Mouse (Mus musculus) embryonic facial prominence, embryonic 13.5 days (tissue): Measurements from ENCODE around the gene Dnajc9. TPM values are rescaled to one million over a fixed set of nuclear protein-coding genes. Genes with fewer than 3 reads are reported as not detected.

Source experiments
- ATAC-seq: fragments of 200-750 bp; cut with Nextera tagmentation; 2 replicates; pipeline ENCODE4 v1.8.0; 2017; ENCODE audit warnings: low read depth; ENCODE audit not compliant: insufficient number of reproducible peaks, insufficient read depth, low FRiP score, low TSS enrichment
- H3K27ac ChIP-seq: fragments of 300-500 bp; sonication (generic); 2 replicates; pipeline ENCODE4 v1.5.1; 2015; ENCODE audit warnings: moderate library complexity, mild to moderate bottlenecking, inconsistent platforms
- H3K27me3 ChIP-seq: fragments of 300-500 bp; sonication (generic); 2 replicates; pipeline ENCODE4 v1.6.1; 2015; ENCODE audit warnings: mild to moderate bottlenecking, inconsistent platforms
- H3K36me3 ChIP-seq: fragments of 300-500 bp; sonication (generic); 2 replicates; pipeline ENCODE4 v1.6.1; 2015; ENCODE audit warnings: mild to moderate bottlenecking, inconsistent platforms
- H3K4me1 ChIP-seq: fragments of 300-500 bp; sonication (generic); 2 replicates; pipeline ENCODE4 v1.6.1; 2015; ENCODE audit warnings: inconsistent platforms
- H3K4me2 ChIP-seq: fragments of 300-500 bp; sonication (generic); 2 replicates; pipeline ENCODE4 v1.6.1; 2015; ENCODE audit warnings: moderate library complexity, mild to moderate bottlenecking, inconsistent platforms
- H3K4me3 ChIP-seq: fragments of 300-500 bp; sonication (generic); 2 replicates; pipeline ENCODE4 v1.5.1; 2015; ENCODE audit warnings: mild to moderate bottlenecking, inconsistent platforms
- H3K9ac ChIP-seq: fragments of 300-500 bp; sonication (generic); 2 replicates; pipeline ENCODE4 v1.6.1; 2015; ENCODE audit warnings: mild to moderate bottlenecking, inconsistent platforms
- H3K9me3 ChIP-seq: fragments of 300-500 bp; sonication (generic); 2 replicates; pipeline ENCODE4 v1.6.1; 2016; ENCODE audit warnings: inconsistent platforms
- WGBS: fragments of 180-500 bp; shearing (Covaris S2); methylation state at CpG from one replicate; pipeline ENCODE4 v1.1.7; 2015; ENCODE audit warnings: mixed read lengths; 5-methylcytosine and 5-hydroxymethylcytosine counted together
- polyA plus RNA-seq: library from polyadenylated mRNA; unstranded; fragments of >200 nt; fragmentation: Nextera tagmentation; extraction: Ambion mirVana; gene quantifications from 2 replicates; pipeline ENCODE4 v1.2.1, GENCODE M21; 2015

Gene Dnajc9
- polyA plus RNA-seq: 239 and 265 TPM in 2 replicates

DNA sequence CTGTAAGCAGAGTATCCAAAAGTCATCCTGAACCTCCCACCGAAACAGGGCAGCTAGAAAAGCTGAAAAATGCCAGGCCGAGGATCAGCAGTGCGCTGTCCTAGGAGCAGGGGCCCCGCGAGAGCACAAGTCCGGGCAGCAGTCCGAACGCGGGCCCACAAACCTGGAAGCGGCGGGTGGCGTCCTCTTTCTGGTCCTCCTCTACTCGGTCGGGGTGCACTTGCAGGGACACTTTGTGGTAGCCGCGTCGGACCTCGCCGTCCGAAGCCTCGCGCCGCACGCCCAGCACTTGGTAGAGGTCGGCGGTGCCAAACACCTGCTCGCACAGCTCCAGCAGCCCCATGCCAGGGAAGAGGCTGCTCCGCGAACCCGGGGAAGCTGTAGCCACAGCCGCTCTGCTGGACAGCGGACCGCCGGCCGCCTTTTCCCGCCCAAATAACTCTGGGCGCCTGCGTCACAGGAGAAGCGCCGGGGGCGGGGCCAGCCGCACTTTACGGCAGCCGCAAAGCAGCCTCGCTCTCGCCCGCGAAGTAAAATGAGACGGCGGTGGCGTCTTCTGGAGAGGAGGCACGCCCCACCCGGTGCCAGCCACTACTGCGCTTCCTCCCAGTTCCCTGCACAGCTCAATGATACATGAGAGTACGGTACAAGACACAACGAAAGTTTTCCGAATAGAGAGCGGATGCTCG lies at the start of gene Dnajc9:
TSS of gene Dnajc9 (minus strand) at position 470 of the 689 bp plus-strand sequence.
- WGBS: under 1% methylated on average over 59 of the region's 59 CpGs

GRCm38 (mm10) chr14:20436976-20437375 lies 48.3 kb upstream of the Dnajc9 start:
- Histone ChIP-seq H3K4me2 (no peak overlapping the region), H3K4me1 (no peaks in the 10 kb centered on the region), H3K9me3 (no peaks in the 10 kb centered on the region), H3K36me3 (no peaks in the 10 kb centered on the region), H3K9ac (no peak overlapping the region), H3K4me3 (no peak overlapping the region), H3K27me3 (no peaks in the 10 kb centered on the region), H3K27ac (no peak overlapping the region)
- 72% methylated on average over 6 of the region's 6 CpGs for WGBS
- no peak for ATAC-seq

More for the DNA sequence above, at the start of gene Dnajc9:
- H3K4me3 ChIP-seq: peak within 1 kb of the TSS; percentile 85
- peak; percentile 69 for ATAC-seq
- peak within 1 kb of the TSS; percentile 90 for H3K9ac ChIP-seq
- peaks cover 41% of the 10 kb centered on the region for H3K36me3 ChIP-seq
- H3K9me3 ChIP-seq: no peaks in the 10 kb centered on the region
- H3K27me3 ChIP-seq: no peaks in the 10 kb centered on the region
- peak within 1 kb of the TSS; percentile 80 for H3K4me2 ChIP-seq
- H3K4me1 ChIP-seq: peaks cover 29% of the 10 kb centered on the region
- H3K27ac ChIP-seq: peak within 1 kb of the TSS; percentile 90

DNA sequence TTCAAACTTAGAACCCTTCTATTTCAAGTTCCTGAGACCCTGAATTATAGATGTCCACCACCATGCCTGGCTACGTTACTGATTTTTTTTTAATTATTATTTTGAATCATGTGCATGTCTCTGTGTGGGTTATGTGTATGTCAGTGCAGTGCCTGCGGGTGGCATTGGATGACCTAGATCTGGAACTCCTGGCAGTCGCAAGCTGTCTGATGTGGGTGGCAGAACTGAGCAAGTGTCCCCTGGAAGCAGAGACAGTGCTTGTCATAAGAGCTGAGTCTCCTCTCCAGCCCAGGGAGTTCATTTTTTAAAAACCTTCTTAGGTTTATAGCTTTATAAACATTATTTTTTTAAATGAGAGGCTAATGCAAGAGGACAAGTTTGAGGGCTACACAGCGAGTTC lies 43.7 kb upstream of the Dnajc9 start:
- Histone ChIP-seq H3K4me1 (no peaks in the 10 kb centered on the region), H3K36me3 (no peaks in the 10 kb centered on the region), H3K27me3 (no peaks in the 10 kb centered on the region), H3K9ac (no peak overlapping the region), H3K4me3 (no peak overlapping the region), H3K4me2 (no peak overlapping the region), H3K9me3 (no peaks in the 10 kb centered on the region), H3K27ac (peak overlapping the region; percentile 14; the same call in 1 of the 2 replicates)
- 83% methylated on average over 4 of the region's 4 CpGs for WGBS
- no peak for ATAC-seq

DNA sequence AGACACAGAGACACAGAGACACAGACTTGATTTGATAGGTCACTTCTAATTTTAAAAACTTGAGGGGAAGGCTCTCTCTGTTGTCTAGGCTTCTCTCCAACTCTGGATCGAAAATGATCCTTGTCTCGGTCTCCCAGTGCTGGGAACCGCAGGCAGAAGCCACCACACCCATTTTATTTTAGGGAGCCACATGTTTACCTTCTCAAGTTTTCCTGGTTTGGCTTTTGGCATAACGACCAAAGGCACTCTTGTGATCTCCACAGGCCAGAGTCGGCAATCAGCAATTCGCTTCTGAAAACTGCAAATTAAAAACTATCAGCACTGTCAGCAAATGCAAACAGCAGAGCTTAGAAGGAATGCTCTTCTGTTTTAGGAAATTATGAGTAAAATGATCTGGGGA lies 43.0 kb upstream of the Dnajc9 start:
- Histone ChIP-seq H3K4me3 (no peak overlapping the region), H3K4me2 (no peak overlapping the region), H3K9me3 (no peaks in the 10 kb centered on the region), H3K9ac (no peak overlapping the region), H3K36me3 (no peaks in the 10 kb centered on the region), H3K27ac (peak overlapping the region; percentile 14; the same call in 1 of the 2 replicates), H3K4me1 (no peaks in the 10 kb centered on the region), H3K27me3 (no peaks in the 10 kb centered on the region)
- WGBS: 49% methylated on average over 6 of the region's 6 CpGs
- no peak for ATAC-seq

DNA sequence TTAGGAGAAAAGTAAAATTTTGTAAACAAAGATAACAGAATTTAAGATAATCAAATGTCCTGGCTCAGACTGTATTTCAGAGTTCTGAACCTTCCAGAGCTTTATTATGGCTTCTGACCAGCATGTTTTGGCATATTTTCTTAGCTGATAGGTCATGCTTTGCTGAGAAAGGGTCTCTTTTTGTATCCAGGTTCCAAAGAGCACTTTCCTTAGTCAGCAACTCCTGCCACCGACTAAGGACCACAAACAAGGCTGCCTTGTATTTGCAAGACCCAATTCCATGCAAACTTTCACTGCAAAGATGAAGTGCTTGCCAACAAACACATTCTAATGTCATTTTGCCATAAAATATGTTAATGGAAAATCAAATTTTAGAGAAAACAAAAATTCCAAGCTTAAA lies 41.1 kb upstream of the Dnajc9 start:
- 55% methylated on average over 1 of the region's 1 CpGs for WGBS
- Histone ChIP-seq H3K9ac (no peak overlapping the region), H3K4me1 (no peaks in the 10 kb centered on the region), H3K36me3 (no peaks in the 10 kb centered on the region), H3K27me3 (no peaks in the 10 kb centered on the region), H3K4me2 (no peak overlapping the region), H3K9me3 (no peaks in the 10 kb centered on the region), H3K4me3 (no peak overlapping the region), H3K27ac (no peak overlapping the region)
- no peak for ATAC-seq

- no peak overlapping the region for H3K27ac ChIP-seq
- H3K27me3 ChIP-seq: no peaks in the 10 kb centered on the region
- 30% methylated on average over 1 of the region's 1 CpGs for WGBS
- no peak overlapping the region for H3K4me2 ChIP-seq
- no peak overlapping the region for H3K9ac ChIP-seq
- H3K4me1 ChIP-seq: no peaks in the 10 kb centered on the region
- no peak overlapping the region for H3K4me3 ChIP-seq
- no peak for ATAC-seq
- no peaks in the 10 kb centered on the region for H3K36me3 ChIP-seq
- no peaks in the 10 kb centered on the region for H3K9me3 ChIP-seq
These were observed 39.9 kb upstream of the Dnajc9 start for GRCm38 (mm10) chr14:20428593-20428992.

GRCm38 (mm10) chr14:20423046-20423445 lies 34.3 kb upstream of the Dnajc9 start:
- no peak overlapping the region for H3K9ac ChIP-seq
- 85% methylated on average over 6 of the region's 6 CpGs for WGBS

GRCm38 (mm10) chr14:20422257-20422656 lies 33.5 kb upstream of the Dnajc9 start:
- Histone ChIP-seq H3K9ac (no peak overlapping the region), H3K4me1 (no peaks in the 10 kb centered on the region), H3K9me3 (no peaks in the 10 kb centered on the region), H3K4me3 (no peak overlapping the region), H3K36me3 (no peaks in the 10 kb centered on the region), H3K27me3 (no peaks in the 10 kb centered on the region), H3K27ac (no peak overlapping the region), H3K4me2 (no peak overlapping the region)
- ATAC-seq: no peak
- 76% methylated on average over 7 of the region's 7 CpGs for WGBS

More at GRCm38 (mm10) chr14:20423046-20423445, 34.3 kb upstream of the Dnajc9 start:
- H3K36me3 ChIP-seq: no peaks in the 10 kb centered on the region
- no peak for ATAC-seq
- no peaks in the 10 kb centered on the region for H3K9me3 ChIP-seq
- H3K27me3 ChIP-seq: no peaks in the 10 kb centered on the region
- H3K4me2 ChIP-seq: no peak overlapping the region
- H3K27ac ChIP-seq: no peak overlapping the region
- H3K4me1 ChIP-seq: no peaks in the 10 kb centered on the region
- H3K4me3 ChIP-seq: no peak overlapping the region

GRCm38 (mm10) chr14:20400071-20400470 lies 11.4 kb upstream of the Dnajc9 start:
- 80% methylated on average over 1 of the region's 1 CpGs for WGBS
- Histone ChIP-seq H3K4me3 (no peak overlapping the region), H3K4me1 (no peaks in the 10 kb centered on the region), H3K4me2 (no peak overlapping the region), H3K36me3 (no peaks in the 10 kb centered on the region), H3K27me3 (no peaks in the 10 kb centered on the region), H3K27ac (no peak overlapping the region), H3K9me3 (no peaks in the 10 kb centered on the region), H3K9ac (no peak overlapping the region)
- ATAC-seq: no peak

DNA sequence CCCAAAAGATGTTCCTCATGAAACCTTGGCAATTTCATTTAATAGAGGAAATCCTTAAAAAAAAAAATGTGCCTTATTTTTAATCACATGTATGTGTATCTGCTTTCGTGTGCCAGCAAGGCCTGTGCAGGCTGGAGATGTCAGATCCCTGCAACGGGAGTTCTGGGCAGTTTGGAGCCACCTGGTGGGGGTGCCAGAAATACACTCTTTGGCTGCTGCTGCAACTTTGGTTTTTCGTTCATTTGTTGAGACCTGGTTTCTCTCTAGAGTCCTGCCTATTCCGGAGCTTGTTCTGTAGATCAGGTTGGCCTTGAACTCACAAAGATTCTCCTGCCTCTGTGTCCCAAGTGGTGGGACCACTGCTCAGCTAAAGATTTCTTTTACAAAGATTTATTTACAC lies 10.2 kb upstream of the Dnajc9 start:
- Histone ChIP-seq H3K4me3 (no peak overlapping the region), H3K27ac (no peak overlapping the region), H3K27me3 (no peaks in the 10 kb centered on the region), H3K9ac (no peak overlapping the region), H3K4me1 (0 out of 2 replicates have a peak, but pooled peaks cover 5% of the 10 kb centered on the region), H3K4me2 (no peak overlapping the region), H3K36me3 (no peaks in the 10 kb centered on the region), H3K9me3 (no peaks in the 10 kb centered on the region)
- 39% methylated on average over 4 of the region's 4 CpGs for WGBS
- no peak for ATAC-seq

DNA sequence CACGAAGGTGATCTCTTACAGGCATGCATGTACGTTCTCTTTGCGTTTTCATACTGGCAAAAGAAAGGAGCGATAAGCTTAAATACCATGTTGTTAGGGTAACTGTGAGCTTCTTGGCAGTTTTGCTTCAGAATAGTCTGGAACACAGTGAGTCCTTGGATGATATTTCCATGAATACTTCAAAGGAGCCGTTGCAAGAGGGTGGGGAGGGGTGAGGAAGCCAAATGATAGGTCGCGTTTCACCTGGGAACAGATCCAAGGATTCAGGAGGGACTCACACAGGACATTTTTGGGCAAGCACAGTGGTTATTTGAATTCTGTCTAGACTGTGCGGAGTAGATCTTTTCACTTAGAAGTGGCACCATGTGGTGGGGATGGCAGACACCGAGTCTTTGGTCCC lies 8.5 kb upstream of the Dnajc9 start:
- Histone ChIP-seq H3K27ac (no peak overlapping the region), H3K9me3 (no peaks in the 10 kb centered on the region), H3K4me3 (no peak overlapping the region), H3K36me3 (no peaks in the 10 kb centered on the region), H3K4me2 (no peak overlapping the region), H3K4me1 (0 out of 2 replicates have a peak, but pooled peaks cover 5% of the 10 kb centered on the region), H3K9ac (no peak overlapping the region), H3K27me3 (no peaks in the 10 kb centered on the region)
- WGBS: 81% methylated on average over 9 of the region's 9 CpGs
- no peak for ATAC-seq

DNA sequence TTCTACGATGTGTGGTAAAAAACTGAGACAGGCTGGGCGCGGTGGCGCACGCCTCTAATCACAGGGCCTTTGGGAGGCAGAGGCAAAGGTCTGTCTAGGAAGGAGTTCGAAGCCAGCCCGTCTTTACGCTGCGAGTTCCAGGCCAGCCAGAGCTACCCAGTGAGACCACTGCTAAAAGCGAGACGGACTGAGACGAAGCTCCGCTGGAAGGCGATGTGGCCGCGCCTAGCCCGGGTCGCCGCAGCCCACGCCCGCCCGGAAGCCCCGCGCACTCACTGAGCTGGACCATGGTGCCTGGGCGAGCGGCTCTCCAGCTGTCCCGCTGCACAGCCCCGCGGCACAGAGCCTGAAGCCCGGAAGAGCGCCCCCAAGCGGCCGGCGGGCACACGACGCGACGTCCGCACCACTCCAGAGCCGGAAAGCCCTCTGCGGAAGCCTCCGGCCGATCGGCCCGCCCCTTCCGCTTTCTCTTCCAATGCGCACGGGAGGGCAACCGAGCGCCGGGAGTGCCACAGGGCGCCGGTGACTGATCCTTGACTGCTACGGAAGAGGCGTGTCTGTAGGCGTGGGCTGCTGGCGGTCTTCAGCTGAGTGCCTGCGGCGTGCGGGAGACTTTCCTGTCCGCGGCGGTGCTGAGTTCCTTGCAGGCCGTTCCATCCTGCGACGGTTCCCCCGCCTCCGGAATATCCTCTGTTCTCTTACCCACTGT lies 4.6 kb upstream of the Dnajc9 start, which contains the start of gene Mrps16:
TSS of gene Mrps16 (minus strand) at position 430 of the 709 bp plus-strand sequence.
- peak within 1 kb of the TSS; percentile 82 for H3K4me3 ChIP-seq
- no peaks in the 10 kb centered on the region for H3K9me3 ChIP-seq
- H3K27me3 ChIP-seq: no peaks in the 10 kb centered on the region
- H3K9ac ChIP-seq: peak within 1 kb of the TSS; percentile 94
- peaks cover 22% of the 10 kb centered on the region for H3K36me3 ChIP-seq
- ATAC-seq: peak; percentile 91
- peaks cover 10% of the 10 kb centered on the region; the same call in 1 of the 2 replicates for H3K4me1 ChIP-seq
- peak within 1 kb of the TSS; percentile 79 for H3K27ac ChIP-seq
- under 1% methylated on average over 68 of the region's 68 CpGs for WGBS
- H3K4me2 ChIP-seq: peak within 1 kb of the TSS; percentile 59
